Mouse (Mus musculus) heart, postnatal 0 days (tissue): ENCODE data around the gene Ccser1.

Experiments used
- CTCF ChIP-seq: IDR thresholded peaks from 2 replicates; pipeline ENCODE4 v1.5.1; 2016; ENCODE audit warnings: antibody characterized with exemption, control low read depth, low read depth
- EP300 ChIP-seq: IDR thresholded peaks from 2 replicates; pipeline ENCODE4 v1.6.1; 2016; ENCODE audit warnings: antibody characterized with exemption, low read depth

- no peak for TF ChIP-seq CTCF
- TF ChIP-seq EP300: no peak
Observed at GRCm38 (mm10) chr6:61432167-61432566, 252.0 kb downstream of the Ccser1 start.
